Mouse (Mus musculus) cerebellum, adult 2 months (tissue): ENCODE results near the gene Dolpp1. TPM values are rescaled to one million over a fixed set of nuclear protein-coding genes. Genes with fewer than 3 reads are reported as not detected.

Source experiments
- DNase-seq, 2 experiments: peaks; one replicate each; pipeline ENCODE4 v3.0.0; 2021
- H3K27ac ChIP-seq: fragments of 200-500 bp; 2 replicates; pipeline ENCODE4 v1.5.1; 2012; ENCODE audit warnings: low read length, control low read depth, inconsistent platforms; ENCODE audit not compliant: insufficient read depth
- H3K27me3 ChIP-seq: fragments of 200-500 bp; 2 replicates; pipeline ENCODE4 v1.6.1; 2012; ENCODE audit warnings: inconsistent platforms, mild to moderate bottlenecking, low read length, moderate library complexity; ENCODE audit not compliant: control insufficient read depth, insufficient read depth
- H3K4me1 ChIP-seq: fragments of 200-500 bp; 2 replicates; pipeline ENCODE4 v1.6.1; 2011; ENCODE audit warnings: low read length; ENCODE audit not compliant: control insufficient read depth, insufficient read depth
- H3K4me3 ChIP-seq: fragments of 200-500 bp; replicated peaks from 2 replicates; pipeline ENCODE3; 2011; ENCODE audit warnings: mild to moderate bottlenecking, low read depth, low read length, control low read depth; ENCODE audit not compliant: insufficient read depth
- CTCF ChIP-seq: fragments of 200-500 bp; IDR thresholded peaks from 2 replicates; pipeline ENCODE4 v1.5.1; 2011; ENCODE audit warnings: low read depth, mild to moderate bottlenecking, control low read depth, low read length, moderate library complexity, borderline replicate concordance; ENCODE audit not compliant: insufficient read depth
- POLR2A ChIP-seq: fragments of 200-500 bp; IDR thresholded peaks from 2 replicates; pipeline ENCODE4 v1.6.1; 2011; ENCODE audit warnings: low read length, control low read depth, borderline replicate concordance; ENCODE audit not compliant: insufficient read depth
- WGBS: fragments of 180-500 bp; shearing (Covaris S2); methylation state at CpG from one replicate; pipeline ENCODE4 v1.1.7; 2018; 5-methylcytosine and 5-hydroxymethylcytosine counted together
- polyA plus RNA-seq: library from polyadenylated mRNA; depleted of rRNA; stranded (reverse); fragments of >200 nt; gene quantifications from 2 replicates; pipeline ENCODE4 v1.2.3, GENCODE M21; 2012

Gene Dolpp1
- polyA plus RNA-seq, 1 experiment = 55.9 TPM

DNA sequence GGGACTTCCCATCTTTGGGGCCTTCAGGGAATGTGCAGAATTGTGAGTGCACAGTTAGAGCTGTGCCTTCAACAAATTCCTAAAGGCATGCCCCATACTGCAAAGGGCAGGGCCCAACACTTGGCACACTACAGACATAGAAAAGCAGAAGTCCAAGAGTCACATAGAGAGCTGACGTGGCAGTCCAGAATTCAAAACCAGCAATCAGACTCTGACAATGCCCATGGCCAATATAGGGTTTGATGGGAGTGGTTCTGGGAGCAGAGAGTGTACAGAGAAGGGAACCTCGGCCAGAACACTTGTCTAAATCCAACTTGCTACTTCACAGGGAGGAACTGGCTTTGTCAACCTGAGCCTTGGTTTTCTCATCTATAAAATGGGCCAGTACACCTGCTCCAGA is 15.2 kb downstream of the Dolpp1 start:
- H3K27ac ChIP-seq = no peak overlapping the region
- no peak for DNase-seq
- 87% methylated on average over 2 of the region's 2 CpGs for whole genome bisulfite sequencing
- no peak for TF ChIP-seq POLR2A
- TF ChIP-seq CTCF = no peak
- H3K4me3 ChIP-seq = no peak overlapping the region
- no peaks in the 10 kb centered on the region for H3K27me3 ChIP-seq
- peaks cover 17% of the 10 kb centered on the region for H3K4me1 ChIP-seq

DNA sequence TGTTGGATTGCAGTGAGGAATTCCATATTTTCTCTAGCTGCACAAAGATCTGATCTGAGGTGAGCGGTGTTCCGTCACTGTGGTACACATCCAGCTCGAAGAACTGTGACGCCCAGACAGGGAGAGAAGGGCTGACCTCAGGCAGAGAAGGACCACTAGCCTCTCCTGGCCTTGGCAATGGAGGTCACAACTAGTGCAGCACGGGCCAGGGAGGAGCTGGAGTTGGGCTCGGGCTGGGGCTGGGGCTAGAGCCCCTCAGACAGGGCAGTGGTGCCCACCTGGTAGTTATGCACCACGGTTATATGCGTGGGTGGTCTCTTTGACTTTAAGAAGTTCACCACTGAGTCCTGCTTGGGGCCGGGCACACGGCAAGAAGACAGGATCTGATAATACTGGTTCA is 15.7 kb downstream of the Dolpp1 start:
- Histone ChIP-seq H3K27me3 (no peaks in the 10 kb centered on the region), H3K27ac (no peak overlapping the region), H3K4me1 (peaks cover 12% of the 10 kb centered on the region), H3K4me3 (no peak overlapping the region)
- WGBS = 89% methylated on average over 10 of the region's 10 CpGs
- no peak for TF ChIP-seq POLR2A
- TF ChIP-seq CTCF = no peak
- no peak for DNase-seq

DNA sequence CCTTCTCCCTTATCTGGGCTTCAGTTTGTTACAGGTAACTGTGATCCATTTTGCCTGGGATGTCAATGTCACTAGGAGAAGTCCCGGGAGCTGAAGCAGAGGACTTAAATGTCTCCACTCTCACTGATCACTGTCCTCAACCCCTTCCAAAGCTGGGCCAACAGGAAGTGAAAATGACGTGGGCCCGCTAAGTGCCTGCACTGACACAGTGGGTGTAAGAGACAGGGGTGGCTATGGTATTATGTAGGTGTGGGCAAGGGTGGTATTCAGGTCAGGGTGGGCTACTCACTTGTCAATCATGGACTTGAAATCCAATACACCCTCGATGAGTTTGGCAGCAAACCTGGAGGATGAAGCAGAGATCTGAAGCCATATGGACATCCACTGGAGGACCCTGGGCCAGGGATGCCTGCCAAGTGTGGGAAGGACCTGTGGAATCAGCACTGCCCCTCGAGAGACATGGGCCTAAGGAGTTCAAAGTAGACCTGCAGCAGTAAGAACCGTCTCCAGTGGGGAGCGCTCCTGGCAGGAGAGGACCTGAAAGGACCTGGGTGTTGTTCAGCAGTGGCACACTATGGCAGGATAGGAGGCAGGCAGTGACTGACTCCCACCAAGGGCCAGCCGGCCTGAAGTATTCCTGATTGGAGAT is 16.5 kb downstream of the Dolpp1 start:
- no peak overlapping the region for H3K4me3 ChIP-seq
- no peak for TF ChIP-seq CTCF
- TF ChIP-seq POLR2A = no peak
- peaks cover 7% of the 10 kb centered on the region for H3K4me1 ChIP-seq
- H3K27me3 ChIP-seq = no peaks in the 10 kb centered on the region
- H3K27ac ChIP-seq = no peak overlapping the region
- WGBS = 59% methylated on average over 8 of the region's 8 CpGs
- DNase-seq = no peak

DNA sequence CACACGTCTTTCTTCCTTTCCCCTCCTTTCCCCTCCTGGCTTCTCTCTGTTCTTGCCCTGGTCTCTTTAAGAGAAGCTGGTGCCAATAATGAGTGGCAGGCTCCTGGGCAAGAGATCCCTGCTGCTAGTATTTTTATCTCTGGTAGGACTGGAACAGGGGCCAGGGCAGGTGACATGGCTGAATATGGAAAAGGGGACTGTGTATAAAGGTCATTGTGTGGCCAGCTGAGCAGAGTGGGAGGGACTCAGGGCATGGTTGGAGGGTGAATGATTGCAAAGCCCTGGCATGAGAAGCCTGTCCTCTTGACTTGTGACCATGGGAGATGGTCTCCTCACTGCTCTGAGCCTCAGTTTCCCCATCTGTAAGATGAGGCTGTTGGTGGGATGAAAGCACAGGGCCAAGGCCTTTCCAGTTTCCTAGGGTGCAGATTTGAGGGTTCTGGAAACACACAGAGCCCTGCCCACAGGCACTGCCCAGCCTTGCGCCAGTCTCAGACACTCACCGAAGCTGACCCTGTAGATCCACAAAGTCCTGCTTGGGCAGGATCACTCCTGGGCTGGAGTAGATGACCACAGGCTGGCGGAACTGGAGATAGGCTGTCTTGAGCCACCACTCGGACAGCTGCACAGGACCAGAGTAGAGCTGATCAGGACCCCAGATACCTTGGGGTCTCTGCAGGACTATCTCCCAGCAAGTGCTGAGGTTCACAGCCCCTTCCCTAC is 17.6 kb downstream of the Dolpp1 start:
- WGBS = 94% methylated on average over 4 of the region's 5 CpGs
- H3K27ac ChIP-seq = no peak overlapping the region
- no peak overlapping the region for H3K4me3 ChIP-seq
- no peak for DNase-seq
- no peaks in the 10 kb centered on the region for H3K27me3 ChIP-seq
- H3K4me1 ChIP-seq = peaks cover 4% of the 10 kb centered on the region; the same call in 1 of the 2 replicates
- no peak for TF ChIP-seq POLR2A
- no peak for TF ChIP-seq CTCF

- Histone ChIP-seq H3K27me3 (no peaks in the 10 kb centered on the region), H3K27ac (no peak overlapping the region), H3K4me1 (peaks cover 8% of the 10 kb centered on the region), H3K4me3 (peak overlapping the region; percentile 68)
- TF ChIP-seq POLR2A (no peak), CTCF (no peak)
- WGBS = 45% methylated on average over 16 of the region's 16 CpGs
- DNase-seq = peak in 1 of 2 experiments; percentile 49
These were observed 21.3 kb downstream of the Dolpp1 start for GRCm38 (mm10) chr2:30413038-30413973.

- Histone ChIP-seq H3K4me3 (peak overlapping the region; percentile 68), H3K27me3 (no peaks in the 10 kb centered on the region), H3K27ac (peak overlapping the region; percentile 85; the same call in 1 of the 2 replicates), H3K4me1 (peaks cover 14% of the 10 kb centered on the region)
- WGBS = 21% methylated on average over 4 of the region's 4 CpGs
- DNase-seq = peak in 1 of 2 experiments; percentile 61
- TF ChIP-seq CTCF = no peak
- no peak for TF ChIP-seq POLR2A
These were observed 22.0 kb downstream of the Dolpp1 start for GRCm38 (mm10) chr2:30414101-30414500.

DNA sequence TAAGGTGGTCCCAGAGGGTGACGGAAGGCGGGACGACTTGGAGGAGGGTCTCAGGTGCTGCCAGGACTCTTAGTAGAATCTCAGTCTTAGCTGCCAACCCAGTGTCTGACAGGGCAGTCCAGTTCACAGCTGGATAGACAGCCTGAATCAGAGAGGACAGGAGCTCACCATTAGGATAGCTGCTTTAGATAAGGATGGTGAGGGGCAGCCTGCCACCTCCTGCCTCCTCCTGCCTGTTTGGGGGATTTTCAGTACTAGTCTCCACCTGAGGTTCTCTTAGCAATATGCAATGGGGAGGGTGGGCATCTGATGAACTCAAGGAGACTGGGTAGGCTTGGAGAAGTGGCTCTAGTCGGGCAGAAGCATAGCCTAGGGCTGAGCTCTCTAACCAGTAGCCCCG is 22.6 kb downstream of the Dolpp1 start:
- peak in 1 of 2 experiments; percentile 53 for DNase-seq
- WGBS = 44% methylated on average over 5 of the region's 5 CpGs

More for the DNA sequence above, 22.6 kb downstream of the Dolpp1 start:
- peaks cover 14% of the 10 kb centered on the region for H3K4me1 ChIP-seq
- peak overlapping the region; percentile 68 for H3K4me3 ChIP-seq
- TF ChIP-seq CTCF (no peak), POLR2A (no peak)
- no peaks in the 10 kb centered on the region for H3K27me3 ChIP-seq
- peak overlapping the region; percentile 85 for H3K27ac ChIP-seq
